Mouse (Mus musculus) gastrocnemius, adult 8-10 months (tissue): ENCODE measurements around the gene Aldh9a1. TPM values are rescaled to one million over a fixed set of nuclear protein-coding genes. Genes with fewer than 3 reads are reported as not detected.
"Not testable (repeated sequence)": the region's sequence is repeated elsewhere in the genome, so short reads cannot be mapped to it uniquely, and the experiment has no call there.

Source experiments
- DNase-seq, 2 experiments: peaks; one replicate each; pipeline ENCODE4 v3.0.0; 2022; ENCODE audit warnings: low spot score in 2 of 2
- total RNA-seq, 4 experiments: library from RNA; stranded (reverse); gene quantifications; 2 replicates each; pipeline ENCODE4 v1.2.4; 2022

Gene Aldh9a1
- total RNA-seq: 1 to 10 TPM; 1.5 to 4.5 (median 3.4) TPM

DNA sequence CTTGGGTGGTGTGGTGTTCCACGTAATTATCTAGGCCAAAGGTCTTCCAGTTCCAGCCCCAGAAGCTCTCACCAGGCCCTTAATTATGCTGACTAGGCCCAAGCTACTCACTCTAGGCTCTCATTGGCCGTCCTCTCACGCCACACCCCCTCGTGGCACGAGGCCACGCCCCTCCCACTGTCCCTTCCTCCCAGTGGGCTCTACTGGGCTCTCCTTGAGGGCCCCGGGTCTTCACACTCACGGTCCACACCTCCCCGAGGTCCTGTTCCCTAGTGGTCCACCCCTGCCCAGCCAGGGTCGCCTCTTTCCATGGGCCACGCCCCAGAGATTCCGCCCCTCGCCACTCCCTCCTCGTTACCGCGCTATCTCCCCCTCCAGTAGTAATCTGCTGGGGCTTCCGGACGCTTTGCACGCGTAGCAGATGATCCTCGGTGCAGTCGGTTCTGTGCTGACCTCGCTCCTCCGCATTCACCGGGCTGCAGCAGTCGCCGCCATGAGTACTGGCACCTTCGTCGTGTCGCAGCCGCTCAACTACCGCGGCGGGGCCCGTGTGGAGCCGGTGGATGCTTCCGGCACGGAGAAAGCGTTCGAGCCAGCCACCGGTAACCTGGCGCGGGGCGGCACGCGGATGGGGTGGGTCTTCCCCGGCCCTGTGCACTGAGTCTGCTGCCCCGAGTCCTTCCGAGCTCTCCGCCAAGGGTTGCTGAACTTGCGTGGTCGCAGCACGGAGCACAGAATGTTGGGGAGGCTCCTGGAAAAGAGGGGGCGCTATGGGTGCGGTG, at the start of gene Aldh9a1:
Gene Aldh9a1, plus strand, starts transcription at position 177 of the 782 bp plus-strand sequence.
- peak; percentile 84 to 85 for DNase-seq

DNA sequence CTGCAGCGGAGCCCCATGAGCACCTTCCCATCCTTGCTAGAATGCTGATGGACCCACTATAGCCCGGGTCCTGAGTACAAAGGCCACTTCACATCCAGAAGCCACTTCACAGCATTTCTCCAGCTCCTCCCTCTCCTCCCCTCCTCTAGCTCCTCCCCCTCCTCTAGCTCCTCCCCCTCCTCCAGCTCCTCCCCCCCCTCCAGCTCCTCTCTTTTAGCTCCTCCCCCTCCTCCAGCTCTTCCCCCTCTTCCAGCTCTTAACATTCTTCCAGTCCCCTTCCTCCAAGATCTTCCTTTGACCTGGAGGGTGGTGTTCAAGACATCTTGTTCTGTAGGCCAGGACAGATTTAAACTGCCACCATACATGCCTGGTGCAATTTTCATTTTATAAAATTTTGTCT, 49.7 kb upstream of the Aldh9a1 start:
- DNase-seq: no peak

DNA sequence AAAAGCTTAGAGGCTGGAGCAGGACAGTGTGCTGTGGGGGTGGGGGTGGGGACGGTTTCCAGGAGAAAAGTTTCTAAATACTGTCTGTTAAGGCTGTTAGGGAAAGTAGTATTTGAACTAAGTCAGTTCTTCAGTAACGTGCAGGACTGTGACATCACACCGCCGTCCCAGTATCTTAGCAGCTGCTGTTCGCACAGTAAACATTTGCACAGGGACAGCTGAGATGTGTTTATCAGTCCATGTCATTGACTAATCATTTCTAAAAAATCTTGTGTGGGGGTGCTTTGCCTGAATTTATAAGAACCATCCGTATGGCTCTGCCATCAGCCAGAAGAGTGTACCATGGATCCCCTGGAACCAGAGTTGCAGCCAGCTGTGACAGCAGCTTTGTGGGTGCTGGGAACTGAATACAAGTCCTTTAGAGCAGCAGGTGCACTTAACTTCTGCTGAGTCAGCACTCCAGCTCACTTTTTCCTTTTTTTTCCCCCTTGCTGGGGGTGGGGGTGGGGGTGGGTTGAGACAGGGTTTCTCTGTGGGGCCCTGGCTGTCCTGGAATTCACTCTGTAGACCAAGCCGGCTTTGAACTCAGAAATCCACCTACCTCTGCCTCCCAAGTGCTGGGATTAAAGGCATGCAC, 44.2 kb upstream of the Aldh9a1 start:
- DNase-seq: no peak

DNA sequence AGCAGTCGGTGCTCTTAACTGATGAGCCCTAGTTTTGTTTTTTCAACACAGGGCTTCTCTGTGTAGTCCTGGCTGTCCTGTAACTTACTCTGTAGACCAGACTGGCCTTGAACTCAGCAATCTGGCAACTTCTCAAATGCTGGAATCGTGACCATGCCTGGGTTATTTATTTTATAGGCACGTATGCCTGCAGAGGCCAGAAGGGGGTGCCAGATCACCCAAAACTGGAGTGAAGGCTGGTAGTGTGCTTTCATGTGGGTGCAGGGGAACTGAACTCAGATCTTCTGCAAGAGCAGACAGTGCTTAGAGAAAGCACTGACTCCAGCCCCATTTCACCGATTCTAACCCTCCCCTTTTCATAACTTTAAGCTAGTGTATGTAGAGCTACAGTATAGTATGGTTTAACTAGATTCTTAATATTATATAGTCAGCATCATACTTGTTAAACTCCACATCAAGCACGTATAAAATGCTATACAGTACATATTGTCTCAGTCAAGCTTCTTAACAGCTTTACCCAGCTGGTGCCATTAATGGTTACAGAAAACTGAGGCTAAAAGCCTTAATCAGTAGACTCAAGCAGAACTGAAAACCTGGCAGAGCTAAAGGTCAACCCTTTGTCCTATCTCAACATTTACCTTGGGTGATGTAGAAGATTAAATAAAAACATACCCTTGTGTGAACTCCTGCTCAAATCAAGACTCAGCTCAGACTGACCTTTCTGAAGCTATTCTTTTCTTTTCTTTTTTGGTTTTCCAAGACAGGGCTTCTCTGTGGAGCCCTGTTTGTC, 43.1 kb upstream of the Aldh9a1 start:
- DNase-seq: no peak

DNA sequence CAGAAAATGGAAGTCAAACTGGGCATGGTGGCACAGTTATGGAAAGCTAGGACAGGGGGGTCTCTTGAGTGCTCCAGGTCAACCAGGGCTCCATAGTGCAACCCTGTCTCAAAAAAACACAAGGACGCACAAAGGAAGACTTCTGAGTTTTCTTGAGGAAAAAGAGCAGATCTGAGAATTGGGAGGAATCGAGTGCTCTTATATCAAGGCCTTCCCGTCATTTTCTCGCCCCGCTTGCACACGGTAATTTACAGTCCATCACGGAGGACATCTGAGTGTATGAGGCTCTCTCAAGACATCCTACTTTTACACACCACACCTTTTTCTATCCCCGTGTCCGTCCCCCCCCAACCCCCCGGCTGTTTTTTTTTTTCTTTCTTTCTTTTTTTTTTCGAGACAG, 42.1 kb upstream of the Aldh9a1 start:
- no peak for DNase-seq

DNA sequence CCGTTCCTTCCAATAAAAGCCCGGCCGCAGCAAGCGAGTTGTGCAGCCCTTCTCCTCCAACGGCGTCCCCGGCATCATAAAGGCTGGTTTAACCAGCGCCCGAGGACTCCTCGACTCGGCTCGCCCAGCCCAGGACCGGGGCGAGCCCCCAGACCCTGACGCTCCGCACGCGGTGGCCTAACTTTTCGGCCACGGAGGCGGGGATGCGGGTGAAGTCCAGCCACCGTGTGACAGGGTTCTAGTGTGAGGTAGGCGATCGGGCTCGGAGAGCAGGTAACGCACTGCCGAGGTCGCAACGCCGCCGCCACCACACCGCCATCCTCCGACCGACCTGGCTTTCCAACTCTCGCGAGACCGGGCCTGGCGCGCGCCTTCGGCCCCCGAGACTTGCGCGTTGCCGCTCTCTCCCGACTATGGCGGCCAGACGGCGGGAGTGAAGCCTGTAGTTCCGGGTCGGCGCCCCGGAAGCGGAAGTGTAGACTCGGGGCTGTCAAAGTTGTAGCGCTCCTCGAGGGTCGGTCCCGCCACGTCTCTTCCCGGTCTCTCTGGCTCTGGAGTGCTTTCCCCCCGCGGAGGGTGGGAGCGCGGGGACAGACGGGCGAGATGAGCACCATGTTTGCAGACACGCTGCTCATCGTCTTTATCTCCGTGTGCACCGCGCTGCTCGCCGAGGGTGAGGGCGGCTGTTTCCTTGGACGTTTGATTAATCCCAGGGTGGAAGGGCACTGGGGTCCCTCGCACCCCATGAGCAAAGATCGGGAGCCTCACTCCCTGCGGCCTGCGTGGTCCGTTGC, 41.3 kb upstream of the Aldh9a1 start, which contains the start of gene Tmco1:
Gene Tmco1, plus strand, starts transcription at position 118 of the 794 bp plus-strand sequence.
- DNase-seq: peak; percentile 95 to 97

DNA sequence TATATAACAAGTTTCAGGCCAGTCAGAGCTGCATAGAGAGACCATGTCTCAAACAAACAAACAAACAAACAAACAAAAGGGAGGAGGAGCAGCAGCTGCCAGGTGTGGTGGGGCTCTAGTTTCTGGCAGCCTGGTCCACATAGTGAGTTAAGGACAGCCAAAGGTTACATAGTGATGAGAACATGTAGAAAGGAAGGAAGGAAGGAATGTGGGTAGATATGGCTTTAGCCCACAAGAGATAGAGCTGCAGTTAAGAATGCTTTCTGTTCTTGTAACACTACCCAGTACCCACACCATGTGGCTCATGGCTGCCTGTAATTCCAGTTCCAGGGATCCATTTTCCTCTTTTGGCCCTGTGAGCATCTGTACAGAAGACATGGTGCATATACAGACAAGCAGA, 37.4 kb upstream of the Aldh9a1 start:
- no peak for DNase-seq

DNA sequence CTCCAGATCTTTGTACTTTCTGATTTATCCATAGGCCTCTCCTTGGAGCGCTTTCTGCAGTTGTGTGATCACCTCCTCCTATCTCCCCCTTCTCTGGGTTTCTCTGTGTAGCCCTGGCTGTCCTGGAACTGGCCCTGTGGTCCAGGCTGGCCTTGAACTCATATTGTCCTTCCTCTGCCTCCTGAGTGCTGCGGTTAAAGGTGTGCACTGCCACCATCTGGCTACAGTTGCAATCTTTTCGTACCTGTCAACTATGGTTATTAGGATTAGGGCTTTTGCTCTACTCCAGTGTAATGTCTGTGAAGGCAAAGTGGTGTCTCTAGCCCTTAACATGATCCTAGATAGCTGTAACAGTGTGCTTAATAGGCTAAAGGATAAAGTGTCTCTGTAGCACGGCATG, 36.6 kb upstream of the Aldh9a1 start:
- DNase-seq: no peak

DNA sequence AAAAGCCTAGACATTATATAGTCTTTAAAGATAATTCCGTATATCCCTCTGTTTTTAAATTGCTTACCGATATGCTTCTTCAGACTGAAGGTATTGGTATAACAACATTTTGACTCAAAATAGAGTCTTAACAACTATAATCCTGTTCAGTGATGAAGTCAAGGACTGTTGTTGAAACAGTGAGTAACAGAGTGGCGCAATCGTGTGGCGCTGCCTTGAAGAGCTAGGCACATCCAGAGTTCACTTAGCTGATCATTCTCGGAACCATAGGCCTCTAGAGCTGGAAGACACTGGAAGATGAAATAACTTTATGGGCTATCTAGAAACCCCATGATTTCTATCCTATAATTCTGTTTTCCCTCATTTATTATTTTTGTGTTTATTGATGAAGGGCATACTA, 28.1 kb upstream of the Aldh9a1 start:
- no peak for DNase-seq

DNA sequence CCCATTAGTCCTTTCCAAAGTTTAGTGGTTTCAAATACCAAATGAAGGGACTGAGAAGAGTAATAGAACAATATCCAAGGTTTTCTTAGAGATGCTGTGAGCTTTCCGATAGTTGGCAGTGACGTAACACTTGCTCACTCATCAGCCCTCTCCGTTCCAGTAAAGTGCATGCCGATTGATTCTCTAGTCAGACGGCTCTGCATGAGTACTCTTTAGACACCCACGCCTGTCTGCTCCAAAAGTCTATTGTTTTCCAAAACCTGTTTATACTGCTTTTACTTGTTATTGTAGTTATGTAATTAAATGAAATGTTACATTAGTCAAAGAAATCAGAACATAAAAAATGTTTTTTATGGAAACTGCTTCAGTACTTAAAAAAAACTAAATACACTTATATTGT, 21.0 kb upstream of the Aldh9a1 start:
- no peak for DNase-seq

DNA sequence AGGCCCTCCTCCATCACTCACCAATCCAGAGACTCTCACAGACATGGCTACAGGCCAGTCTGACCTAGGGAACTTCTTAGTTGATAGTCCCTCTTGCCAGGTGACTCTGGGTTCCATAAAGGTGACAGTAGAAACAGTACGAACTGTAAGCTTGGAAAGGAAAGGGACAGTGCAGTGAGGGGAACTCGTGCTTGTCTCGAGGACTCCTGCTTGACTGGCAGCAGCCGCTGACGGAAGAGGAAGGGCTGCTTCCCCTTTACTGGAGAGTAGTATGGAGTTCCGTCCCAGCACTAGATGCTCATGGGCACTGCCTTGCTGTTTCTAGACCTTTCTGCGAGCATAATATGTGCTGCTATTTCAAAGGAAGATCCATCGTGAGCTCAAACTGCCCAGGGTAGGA, 18.7 kb upstream of the Aldh9a1 start:
- no peak for DNase-seq

DNA sequence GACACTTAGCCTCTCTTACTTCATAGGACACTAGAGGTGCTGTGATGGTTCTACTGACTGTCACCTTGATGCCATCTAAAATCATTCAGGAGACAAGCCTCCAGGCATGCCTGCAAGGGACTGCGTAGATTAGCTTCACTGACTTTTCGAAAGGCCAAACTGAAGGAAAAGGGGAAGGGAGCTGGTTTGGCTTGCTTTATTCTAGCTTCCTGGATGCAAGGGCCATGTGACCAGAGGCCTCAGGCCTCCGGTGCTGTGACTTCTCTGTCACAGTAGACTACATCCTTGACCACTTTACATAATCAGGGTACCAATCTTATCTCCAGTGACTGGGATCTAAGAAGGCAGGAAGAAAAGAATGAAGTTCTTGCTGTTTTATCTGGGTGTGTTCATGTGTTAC, 13.4 kb upstream of the Aldh9a1 start:
- no peak for DNase-seq

DNA sequence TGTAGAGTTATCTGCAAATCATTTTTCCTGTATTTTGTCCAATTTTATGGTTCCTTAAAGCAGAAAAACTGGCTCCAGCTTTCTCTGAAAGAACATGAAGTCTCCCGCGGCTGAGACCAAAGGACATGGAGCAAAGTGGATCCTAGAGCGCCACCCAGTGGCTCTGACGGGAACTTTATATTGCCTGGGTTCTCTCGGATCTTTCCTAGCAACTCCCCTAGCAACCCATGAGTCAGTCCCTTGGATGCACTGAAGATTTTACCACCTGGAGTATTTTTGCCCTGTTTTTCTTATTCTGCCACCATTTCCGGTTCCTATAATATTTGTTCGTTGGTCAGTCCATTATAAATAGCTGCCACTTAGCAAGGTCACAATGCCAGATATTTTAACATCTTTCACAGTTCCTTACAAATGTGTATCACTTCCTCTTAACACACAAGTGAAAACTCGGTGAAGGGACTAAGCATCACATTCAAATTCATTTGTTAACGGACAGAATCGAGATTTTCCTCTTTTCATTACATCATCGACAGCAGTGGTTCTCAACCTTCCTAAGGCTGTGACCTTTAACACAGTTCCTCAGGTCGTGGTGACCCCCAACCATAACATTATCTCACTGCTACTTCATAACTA, 12.2 kb upstream of the Aldh9a1 start:
- peak; percentile 71 to 74 for DNase-seq

DNA sequence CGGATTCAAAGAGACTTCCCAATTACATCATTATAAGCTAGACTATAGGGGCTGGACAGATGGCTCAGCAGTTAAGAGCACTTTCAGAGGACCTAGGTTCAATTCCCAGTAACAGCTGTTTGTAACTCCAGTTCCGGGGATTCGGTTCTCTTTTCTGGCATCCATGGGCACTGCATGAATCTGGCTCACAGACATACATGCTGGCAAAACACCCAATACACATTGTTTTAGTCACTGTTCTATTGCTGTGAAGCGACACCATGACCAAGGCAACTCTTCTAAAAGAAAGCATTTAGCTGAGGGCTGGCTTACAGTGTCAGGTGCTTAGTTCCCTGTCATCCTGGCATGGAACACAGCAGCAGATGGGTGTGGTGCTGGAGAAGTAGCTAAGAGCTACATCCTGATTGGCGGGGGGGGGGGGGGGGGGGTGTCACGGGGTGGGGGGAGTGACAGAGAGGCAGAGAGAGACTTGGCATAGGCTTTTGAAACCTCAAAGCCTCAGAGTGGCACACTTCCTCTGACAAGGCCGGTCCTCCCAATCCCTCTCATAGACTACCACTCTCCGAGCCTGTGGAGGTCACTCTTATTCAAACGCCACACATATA, 10.5 kb upstream of the Aldh9a1 start:
- no peak for DNase-seq

DNA sequence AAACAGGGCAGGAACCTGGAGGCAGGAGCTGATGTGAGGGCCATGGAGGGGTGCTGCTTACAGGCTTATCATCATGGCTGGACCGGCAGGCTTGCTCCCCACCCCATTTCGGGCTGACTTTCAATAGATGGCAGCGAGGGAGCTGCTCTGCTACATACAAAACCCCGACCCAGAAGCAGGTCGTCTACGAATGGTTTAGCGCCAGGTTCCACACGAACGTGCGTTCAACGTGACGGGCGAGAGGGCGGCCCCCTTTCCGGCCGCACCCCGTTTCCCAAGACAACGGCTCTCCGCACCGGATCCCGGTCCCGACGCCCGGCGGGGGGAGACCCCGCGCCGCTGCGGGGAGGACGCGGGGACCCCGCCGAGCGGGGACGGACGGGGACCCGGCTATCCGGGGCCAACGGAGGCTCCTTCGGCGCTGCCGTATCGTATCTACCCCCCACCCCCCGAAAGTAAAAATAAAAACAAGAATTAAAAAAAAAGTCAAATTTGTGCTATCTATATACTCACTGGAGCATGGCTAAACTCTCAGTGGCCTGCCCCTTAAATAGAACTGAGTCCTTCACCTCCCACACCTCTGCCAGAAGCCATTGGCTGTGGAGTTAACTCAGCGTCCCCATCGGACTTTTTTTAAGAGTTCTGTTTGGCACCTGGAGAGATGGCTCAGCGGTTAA, 9.5 kb upstream of the Aldh9a1 start:
- DNase-seq: no peak

DNA sequence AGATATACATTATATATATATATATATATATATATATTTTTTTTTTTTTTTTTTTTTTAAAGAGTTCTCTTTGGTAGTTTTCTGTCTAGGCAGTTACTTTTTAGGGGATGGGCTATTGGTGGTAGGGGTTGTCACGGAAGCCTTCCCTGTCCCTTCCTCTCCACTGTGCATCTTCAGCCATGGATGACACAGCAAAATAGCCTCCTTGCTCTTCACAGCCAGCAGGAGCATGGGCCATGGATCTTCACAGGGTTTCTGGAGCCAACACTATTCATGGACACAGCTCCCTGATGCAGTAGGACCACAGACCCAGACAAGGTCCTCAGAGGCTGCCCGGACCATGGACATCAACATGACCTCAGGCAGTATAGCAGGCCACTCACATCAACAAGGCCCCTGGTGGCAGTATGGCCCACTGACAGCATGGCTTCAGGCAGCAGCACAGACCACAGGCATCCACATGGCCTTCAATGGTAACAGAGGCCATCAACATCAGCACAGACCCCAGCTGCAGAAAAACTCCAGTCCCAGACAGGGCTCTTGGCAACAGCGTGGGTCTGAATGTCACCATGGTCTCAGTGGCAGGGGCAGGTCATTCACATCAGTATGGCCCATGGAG, 8.8 kb upstream of the Aldh9a1 start:
- no peak for DNase-seq

DNA sequence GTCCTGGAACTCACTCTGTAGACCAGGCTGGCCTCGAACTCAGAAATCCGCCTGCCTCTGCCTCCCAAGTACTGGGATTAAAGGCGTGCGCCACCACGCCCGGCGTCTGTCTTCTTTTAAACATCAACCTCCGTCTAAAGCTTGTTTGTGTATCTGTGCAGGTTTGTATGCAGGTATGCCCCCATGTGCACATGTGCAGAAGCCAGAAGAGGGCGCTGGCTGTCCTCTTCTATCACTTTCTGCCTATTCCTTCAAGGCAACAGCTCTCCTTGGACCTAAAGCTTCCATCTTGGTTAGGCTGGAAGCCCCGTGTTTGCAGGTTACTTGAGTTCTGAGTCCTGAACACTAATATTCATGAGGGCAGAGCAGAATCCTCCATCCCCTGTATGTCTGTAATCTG, 7.0 kb upstream of the Aldh9a1 start:
- no peak for DNase-seq

DNA sequence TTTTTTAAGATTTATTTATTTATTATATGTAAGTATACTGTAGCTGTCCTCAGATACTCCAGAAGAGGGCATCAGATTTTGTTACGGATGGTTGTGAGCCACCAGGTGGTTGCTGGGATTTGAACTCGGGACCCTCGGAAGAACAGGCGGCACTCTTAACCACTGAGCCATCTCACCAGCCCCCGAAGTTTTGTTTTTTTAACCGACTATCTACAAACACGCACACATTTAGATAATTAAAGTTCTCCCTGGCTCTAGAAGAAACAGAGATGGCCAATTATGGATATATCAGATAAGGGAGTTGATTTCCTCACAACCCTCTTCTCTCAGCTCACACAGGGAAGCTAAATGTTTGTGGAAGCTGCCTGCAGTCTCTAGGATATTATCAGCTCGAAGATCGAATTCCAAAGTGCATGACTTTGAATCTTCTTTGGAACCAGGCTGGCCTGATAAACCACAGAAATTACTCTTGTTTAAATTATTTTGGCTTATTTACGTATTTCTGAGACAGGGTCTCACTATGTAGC, 3.7 kb upstream of the Aldh9a1 start:
- not testable (repeated sequence) for DNase-seq

DNA sequence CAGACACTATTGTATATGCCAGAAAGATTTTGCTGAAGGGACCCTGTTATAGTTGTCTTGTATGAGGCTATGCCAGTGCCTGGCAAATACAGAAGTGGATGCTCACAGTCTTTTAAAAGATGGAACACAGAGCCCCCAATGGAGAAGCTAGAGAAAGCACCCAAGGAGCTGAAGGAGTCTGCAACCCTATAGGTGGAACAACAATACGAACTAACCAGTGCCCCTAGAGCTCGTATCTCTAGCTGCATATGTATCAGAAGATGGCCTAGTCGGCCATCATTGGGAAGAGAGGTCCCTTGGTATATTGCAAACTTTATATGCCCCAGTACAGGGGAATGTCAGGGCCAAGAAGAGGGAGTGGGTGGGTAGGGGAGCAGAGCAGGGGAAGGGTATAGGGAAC, 585 bp upstream of the Aldh9a1 start:
- not testable (repeated sequence) for DNase-seq
